Mouse (Mus musculus) colon, adult 2 months (tissue): ENCODE measurements around the gene Slc4a4. TPM values are rescaled to one million over a fixed set of nuclear protein-coding genes. Genes with fewer than 3 reads are reported as not detected.

Source experiments
- polyA plus RNA-seq: library from polyadenylated mRNA; depleted of rRNA; stranded (reverse); fragments of >200 nt; gene quantifications from 2 replicates; pipeline ENCODE4 v1.2.3, GENCODE M21; 2012; rRNA removed

Slc4a4 gene
- polyA plus RNA-seq, result 10.1 and 11.4 TPM in 2 replicates

GRCm38 (mm10) chr5:88886668-88887555, at the start of gene Slc4a4:
Gene Slc4a4 (plus strand): TSS chr5:88886818.

Other genes with a start within 250 kb of the Slc4a4 start
- gene Grsf1, start 210.6 kb upstream of the Slc4a4 start, polyA plus RNA-seq, result 34.8 and 38.9 TPM in 2 replicates
- gene Mob1b, start 166.0 kb upstream of the Slc4a4 start, polyA plus RNA-seq, result 3.1 and 3.3 TPM in 2 replicates
- 2.4 and 3.0 TPM in 2 replicates for gene Dck, start 121.8 kb upstream of the Slc4a4 start, polyA plus RNA-seq